Mouse (Mus musculus): ENCODE measurements around the gene Rpl23. TPM values are rescaled to one million over a fixed set of nuclear protein-coding genes. Genes with fewer than 3 reads are reported as not detected.

Rpl23 gene
- polyA plus RNA-seq, 1 experiment from 2014 or later, result 428 TPM

GRCm38 (mm10) chr11:97809235-97810121 lies 27.2 kb upstream of the Rpl23 start:
- peak overlapping the region; percentile 46; the same call in 1 of the 2 replicates for H3K9ac ChIP-seq (replicated peaks; ENCODE audit: low read length)
- peaks cover 100% of the 10 kb centered on the region for H3K4me1 ChIP-seq (ENCODE audit: insufficient read depth, low read length)
- H3K4me3 ChIP-seq (ENCODE audit: low read length), result no peak overlapping the region
- no peaks in the 10 kb centered on the region for H3K9me3 ChIP-seq (ENCODE audit: low read length)
- peak overlapping the region; percentile 82 for H3K27ac ChIP-seq (ENCODE audit: low read length)
- ATAC-seq (ENCODE audit: low FRiP score, low TSS enrichment), result no peak
- H3K4me2 ChIP-seq (replicated peaks; ENCODE audit: low read depth, low read length), result peak overlapping the region; percentile 23; the same call in 1 of the 2 replicates
- 63% methylated on average over 7 of the region's 7 CpGs for WGBS
- no peaks in the 10 kb centered on the region for H3K27me3 ChIP-seq (ENCODE audit: insufficient read depth, low read length)
- 0 out of 2 replicates have a peak, but pooled peaks cover 18% of the 10 kb centered on the region for H3K36me3 ChIP-seq (ENCODE audit: insufficient read depth, low read length)

- H3K36me3 ChIP-seq (ENCODE audit: insufficient read depth, low read length), result 0 out of 2 replicates have a peak, but pooled peaks cover 18% of the 10 kb centered on the region
- no peak overlapping the region for H3K4me3 ChIP-seq (ENCODE audit: low read length)
- H3K9ac ChIP-seq (replicated peaks; ENCODE audit: low read length), result peak overlapping the region; percentile 46; the same call in 1 of the 2 replicates
- H3K27ac ChIP-seq (ENCODE audit: low read length), result peak overlapping the region; percentile 82
- peak overlapping the region; percentile 23; the same call in 1 of the 2 replicates for H3K4me2 ChIP-seq (replicated peaks; ENCODE audit: low read depth, low read length)
- no peaks in the 10 kb centered on the region for H3K27me3 ChIP-seq (ENCODE audit: insufficient read depth, low read length)
- H3K9me3 ChIP-seq (ENCODE audit: low read length), result no peaks in the 10 kb centered on the region
- H3K4me1 ChIP-seq (ENCODE audit: insufficient read depth, low read length), result peaks cover 100% of the 10 kb centered on the region
- ATAC-seq (ENCODE audit: low FRiP score, low TSS enrichment), result 0 out of 2 replicates have a peak, but pooled peaks have one; percentile 16
- 44% methylated on average over 5 of the region's 5 CpGs for WGBS
Measured at GRCm38 (mm10) chr11:97808621-97809234, 26.5 kb upstream of the Rpl23 start.

- Histone ChIP-seq H3K9me3 (ENCODE audit: low read length) (no peaks in the 10 kb centered on the region), H3K36me3 (ENCODE audit: insufficient read depth, low read length) (0 out of 2 replicates have a peak, but pooled peaks cover 18% of the 10 kb centered on the region), H3K27ac (ENCODE audit: low read length) (peak overlapping the region; percentile 82), H3K27me3 (ENCODE audit: insufficient read depth, low read length) (no peaks in the 10 kb centered on the region), H3K9ac (replicated peaks; ENCODE audit: low read length) (no peak overlapping the region), H3K4me2 (replicated peaks; ENCODE audit: low read depth, low read length) (peak overlapping the region; percentile 8), H3K4me1 (ENCODE audit: insufficient read depth, low read length) (peaks cover 100% of the 10 kb centered on the region), H3K4me3 (ENCODE audit: low read length) (no peak overlapping the region)
- no peak for ATAC-seq (ENCODE audit: low FRiP score, low TSS enrichment)
- WGBS, result 57% methylated on average over 2 of the region's 2 CpGs
Measured at GRCm38 (mm10) chr11:97808093-97808492, 25.9 kb upstream of the Rpl23 start.

GRCm38 (mm10) chr11:97807626-97808025 lies 25.4 kb upstream of the Rpl23 start:
- H3K27me3 ChIP-seq (ENCODE audit: insufficient read depth, low read length), result no peaks in the 10 kb centered on the region
- no peak for ATAC-seq (ENCODE audit: low FRiP score, low TSS enrichment)
- WGBS, result 40% methylated on average over 6 of the region's 6 CpGs
- H3K27ac ChIP-seq (ENCODE audit: low read length), result peak overlapping the region; percentile 82
- H3K4me3 ChIP-seq (ENCODE audit: low read length), result no peak overlapping the region
- peaks cover 99% of the 10 kb centered on the region for H3K4me1 ChIP-seq (ENCODE audit: insufficient read depth, low read length)
- H3K4me2 ChIP-seq (replicated peaks; ENCODE audit: low read depth, low read length), result peak overlapping the region; percentile 8; the same call in 1 of the 2 replicates
- 0 out of 2 replicates have a peak, but pooled peaks cover 18% of the 10 kb centered on the region for H3K36me3 ChIP-seq (ENCODE audit: insufficient read depth, low read length)
- no peaks in the 10 kb centered on the region for H3K9me3 ChIP-seq (ENCODE audit: low read length)
- H3K9ac ChIP-seq (replicated peaks; ENCODE audit: low read length), result no peak overlapping the region

- WGBS, result 56% methylated on average over 7 of the region's 7 CpGs
- no peak overlapping the region for H3K9ac ChIP-seq (replicated peaks; ENCODE audit: low read length)
- no peaks in the 10 kb centered on the region for H3K27me3 ChIP-seq (ENCODE audit: insufficient read depth, low read length)
- peak overlapping the region; percentile 69; the same call in 1 of the 2 replicates for H3K27ac ChIP-seq (ENCODE audit: low read length)
- ATAC-seq (ENCODE audit: low FRiP score, low TSS enrichment), result no peak
- no peak overlapping the region for H3K4me3 ChIP-seq (ENCODE audit: low read length)
- H3K9me3 ChIP-seq (ENCODE audit: low read length), result no peaks in the 10 kb centered on the region
- H3K4me2 ChIP-seq (replicated peaks; ENCODE audit: low read depth, low read length), result peak overlapping the region; percentile 38; the same call in 1 of the 2 replicates
- 0 out of 2 replicates have a peak, but pooled peaks cover 18% of the 10 kb centered on the region for H3K36me3 ChIP-seq (ENCODE audit: insufficient read depth, low read length)
- H3K4me1 ChIP-seq (ENCODE audit: insufficient read depth, low read length), result peaks cover 99% of the 10 kb centered on the region
Measured at GRCm38 (mm10) chr11:97806613-97806964, 24.4 kb upstream of the Rpl23 start.

- H3K4me3 ChIP-seq (ENCODE audit: low read length), result peak overlapping the region; percentile 15
- H3K9ac ChIP-seq (replicated peaks; ENCODE audit: low read length), result peak overlapping the region; percentile 50
- no peaks in the 10 kb centered on the region for H3K9me3 ChIP-seq (ENCODE audit: low read length)
- H3K36me3 ChIP-seq (ENCODE audit: insufficient read depth, low read length), result 0 out of 2 replicates have a peak, but pooled peaks cover 18% of the 10 kb centered on the region
- 32% methylated on average over 15 of the region's 15 CpGs for WGBS
- H3K4me2 ChIP-seq (replicated peaks; ENCODE audit: low read depth, low read length), result peak overlapping the region; percentile 38
- peak overlapping the region; percentile 69 for H3K27ac ChIP-seq (ENCODE audit: low read length)
- 0 out of 2 replicates have a peak, but pooled peaks have one; percentile 9 for ATAC-seq (ENCODE audit: low FRiP score, low TSS enrichment)
- H3K27me3 ChIP-seq (ENCODE audit: insufficient read depth, low read length), result no peaks in the 10 kb centered on the region
- peaks cover 99% of the 10 kb centered on the region for H3K4me1 ChIP-seq (ENCODE audit: insufficient read depth, low read length)
Measured at GRCm38 (mm10) chr11:97805662-97806612, 23.7 kb upstream of the Rpl23 start.

- Histone ChIP-seq H3K4me3 (ENCODE audit: low read length) (peak overlapping the region; percentile 18), H3K9me3 (ENCODE audit: low read length) (no peaks in the 10 kb centered on the region), H3K4me2 (replicated peaks; ENCODE audit: low read depth, low read length) (peak overlapping the region; percentile 38), H3K27ac (ENCODE audit: low read length) (peak overlapping the region; percentile 69), H3K27me3 (ENCODE audit: insufficient read depth, low read length) (no peaks in the 10 kb centered on the region), H3K36me3 (ENCODE audit: insufficient read depth, low read length) (0 out of 2 replicates have a peak, but pooled peaks cover 18% of the 10 kb centered on the region), H3K4me1 (ENCODE audit: insufficient read depth, low read length) (peaks cover 90% of the 10 kb centered on the region), H3K9ac (replicated peaks; ENCODE audit: low read length) (peak overlapping the region; percentile 50; the same call in 1 of the 2 replicates)
- 10% methylated on average over 9 of the region's 9 CpGs for WGBS
- 0 out of 2 replicates have a peak, but pooled peaks have one; percentile 3 for ATAC-seq (ENCODE audit: low FRiP score, low TSS enrichment)
Measured at GRCm38 (mm10) chr11:97804841-97805661, 22.8 kb upstream of the Rpl23 start.

- Histone ChIP-seq H3K27ac (ENCODE audit: low read length) (peak overlapping the region; percentile 69; the same call in 1 of the 2 replicates), H3K4me3 (ENCODE audit: low read length) (no peak overlapping the region), H3K4me2 (replicated peaks; ENCODE audit: low read depth, low read length) (no peak overlapping the region; the same call in 1 of the 2 replicates), H3K36me3 (ENCODE audit: insufficient read depth, low read length) (0 out of 2 replicates have a peak, but pooled peaks cover 12% of the 10 kb centered on the region), H3K4me1 (ENCODE audit: insufficient read depth, low read length) (peaks cover 78% of the 10 kb centered on the region), H3K27me3 (ENCODE audit: insufficient read depth, low read length) (no peaks in the 10 kb centered on the region), H3K9ac (replicated peaks; ENCODE audit: low read length) (0 out of 2 replicates have a peak overlapping the region, but pooled peaks have one; percentile 26), H3K9me3 (ENCODE audit: low read length) (no peaks in the 10 kb centered on the region)
- 63% methylated on average over 5 of the region's 5 CpGs for WGBS
- ATAC-seq (ENCODE audit: low FRiP score, low TSS enrichment), result no peak
Measured at GRCm38 (mm10) chr11:97803847-97804246, 21.6 kb upstream of the Rpl23 start.

Measured in kidney, embryonic 16.5 days (tissue).